Mouse (Mus musculus): ENCODE results near the gene Ccnd2. TPM values are rescaled to one million over a fixed set of nuclear protein-coding genes. Genes with fewer than 3 reads are reported as not detected.

Gene Ccnd2
- polyA plus RNA-seq, 1 experiment from 2014 or later, result 275 TPM

DNA sequence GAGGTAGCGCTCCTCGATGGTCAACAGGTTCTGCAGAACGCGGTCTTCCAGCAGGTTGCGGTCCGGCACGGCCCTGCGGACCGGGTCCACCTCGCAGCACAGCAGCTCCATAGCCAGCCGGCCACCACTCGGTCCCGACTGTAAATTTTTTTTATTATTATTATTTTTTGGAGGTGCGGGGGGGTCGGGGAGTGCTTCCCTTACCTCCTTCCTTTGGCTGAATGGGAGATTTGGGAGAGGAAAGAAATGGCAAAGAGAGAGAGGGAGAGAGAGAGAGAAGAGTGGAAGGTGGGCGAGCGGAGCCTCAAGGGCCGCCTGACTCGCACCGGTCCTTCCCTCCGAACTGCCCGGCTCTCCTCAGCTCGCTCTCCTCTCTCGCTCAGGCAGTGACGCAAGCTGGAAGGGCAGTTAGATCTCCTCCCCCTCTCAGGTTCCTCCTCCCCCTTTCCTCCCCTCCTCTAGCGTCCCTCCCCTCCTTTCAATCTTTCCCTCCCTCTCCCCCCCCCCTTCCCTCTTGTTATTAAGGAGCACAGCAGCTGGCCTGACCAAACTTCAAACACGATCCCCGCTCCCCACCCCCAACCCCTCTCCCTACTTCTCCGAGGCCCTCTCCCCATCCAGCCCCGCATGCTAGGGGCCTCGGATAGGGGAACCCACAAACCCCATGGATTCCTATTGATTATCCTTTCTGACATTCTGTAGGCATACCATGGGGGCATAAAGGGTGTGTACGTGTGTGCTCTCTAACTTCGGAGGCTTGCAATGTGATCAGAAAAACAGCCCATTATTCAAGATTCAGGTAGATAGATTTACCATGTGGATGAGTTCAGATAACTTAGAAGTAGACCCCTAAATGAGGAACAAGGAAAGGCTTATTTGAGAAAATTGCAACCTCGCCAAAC lies 1.1 kb downstream of the Ccnd2 start:
- ATAC-seq (replicated peaks; ENCODE audit: low FRiP score) (peak; percentile 67), DNase-seq (ENCODE audit: low spot score) (peak; percentile 72)
- Histone ChIP-seq H3K36me3 (ENCODE audit: control insufficient read depth, insufficient read depth, low read length) (no peaks in the 10 kb centered on the region), H3K4me3 (ENCODE audit: low read depth, low read length) (peak overlapping the region; percentile 75), H3K27ac (ENCODE audit: low read depth, low read length) (peak overlapping the region; percentile 93), H3K9me3 (ENCODE audit: control insufficient read depth, low read length) (no peaks in the 10 kb centered on the region), H3K4me2 (peak overlapping the region; percentile 98), H3K9ac (ENCODE audit: low read depth, low read length) (peak overlapping the region; percentile 80), H3K4me1 (replicated peaks; ENCODE audit: control insufficient read depth, insufficient read depth, low read length) (peaks cover 40% of the 10 kb centered on the region), H3K27me3 (replicated peaks; ENCODE audit: control insufficient read depth, insufficient read depth, low read length) (peaks cover 36% of the 10 kb centered on the region)
- WGBS, result under 1% methylated on average over 34 of the region's 34 CpGs

DNA sequence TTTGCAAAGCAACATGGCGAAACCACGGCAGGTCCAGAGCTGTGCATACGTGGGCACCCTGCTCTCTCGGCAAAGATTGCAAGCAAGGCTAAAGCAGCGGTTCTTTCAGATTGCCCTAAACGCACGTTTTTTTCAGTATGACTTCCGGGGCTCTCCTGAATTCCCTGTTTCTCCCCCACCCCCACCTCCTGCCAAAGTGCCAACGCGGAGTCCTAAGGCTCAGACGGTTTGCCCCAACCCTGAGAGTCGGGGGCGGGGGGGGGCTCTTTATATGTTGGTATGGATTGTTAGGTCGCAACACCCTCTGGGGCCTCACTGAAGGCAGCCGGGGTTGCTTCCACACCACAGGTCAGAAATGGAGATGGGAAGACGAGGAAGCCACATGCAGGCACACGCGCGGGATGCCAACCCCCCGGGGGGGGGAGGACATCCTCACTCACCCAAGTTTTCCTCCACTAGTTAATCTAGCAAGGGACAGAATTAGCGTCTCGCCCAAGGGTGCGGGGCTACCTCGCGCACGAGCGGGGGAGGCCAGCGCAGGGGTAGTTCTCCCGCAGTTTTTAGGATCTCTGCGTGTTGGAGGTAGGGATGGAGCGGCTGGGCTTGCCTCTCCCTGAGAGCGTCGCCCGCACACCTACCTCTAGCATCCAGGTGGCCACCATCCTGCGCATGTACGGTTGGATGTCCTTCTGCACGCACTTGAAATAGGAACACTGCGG lies 1.9 kb downstream of the Ccnd2 start:
- ATAC-seq (replicated peaks; ENCODE audit: low FRiP score) (no peak), DNase-seq (ENCODE audit: low spot score) (peak; percentile 65)
- Histone ChIP-seq H3K9me3 (ENCODE audit: control insufficient read depth, low read length) (no peaks in the 10 kb centered on the region), H3K4me3 (ENCODE audit: low read depth, low read length) (peak overlapping the region; percentile 75), H3K36me3 (ENCODE audit: control insufficient read depth, insufficient read depth, low read length) (no peaks in the 10 kb centered on the region), H3K27me3 (replicated peaks; ENCODE audit: control insufficient read depth, insufficient read depth, low read length) (peaks cover 28% of the 10 kb centered on the region), H3K9ac (ENCODE audit: low read depth, low read length) (peak overlapping the region; percentile 80), H3K4me1 (replicated peaks; ENCODE audit: control insufficient read depth, insufficient read depth, low read length) (peaks cover 43% of the 10 kb centered on the region), H3K4me2 (peak overlapping the region; percentile 98), H3K27ac (ENCODE audit: low read depth, low read length) (peak overlapping the region; percentile 51; the same call in 1 of the 2 replicates)
- under 1% methylated on average over 38 of the region's 38 CpGs for WGBS

DNA sequence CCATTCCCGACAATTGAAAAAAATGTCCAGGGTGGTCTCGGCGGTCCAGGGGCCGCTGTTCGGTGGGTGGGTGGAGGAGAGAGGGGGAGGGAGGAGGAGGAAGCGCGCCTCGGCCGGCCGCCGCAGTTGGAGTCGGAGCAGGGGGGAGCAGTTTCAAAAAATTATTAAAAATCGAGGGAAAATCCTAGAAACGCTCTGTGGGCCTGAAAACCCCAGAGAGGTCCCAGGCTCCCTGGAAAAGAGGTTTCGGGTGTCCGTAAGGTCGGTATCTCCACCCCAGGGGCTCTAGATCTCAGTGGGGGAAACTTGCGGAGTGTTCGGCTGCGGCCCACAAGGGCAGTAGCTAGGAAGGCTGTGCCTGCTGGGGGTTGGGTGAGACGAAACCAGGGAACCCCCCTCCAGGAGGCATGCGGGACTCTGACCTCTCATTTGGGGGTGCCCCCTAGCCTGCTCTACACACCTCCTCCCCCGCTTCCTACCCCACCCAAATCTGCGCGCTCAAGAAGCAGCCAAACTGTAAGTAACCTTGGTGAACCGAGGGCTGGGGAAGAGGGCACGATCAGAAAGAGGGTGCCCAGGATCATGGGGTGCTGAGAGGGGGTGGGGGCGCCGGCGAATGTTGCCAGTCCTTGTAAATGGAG lies 2.6 kb downstream of the Ccnd2 start:
- H3K4me2 ChIP-seq, result peak overlapping the region; percentile 98

DNA sequence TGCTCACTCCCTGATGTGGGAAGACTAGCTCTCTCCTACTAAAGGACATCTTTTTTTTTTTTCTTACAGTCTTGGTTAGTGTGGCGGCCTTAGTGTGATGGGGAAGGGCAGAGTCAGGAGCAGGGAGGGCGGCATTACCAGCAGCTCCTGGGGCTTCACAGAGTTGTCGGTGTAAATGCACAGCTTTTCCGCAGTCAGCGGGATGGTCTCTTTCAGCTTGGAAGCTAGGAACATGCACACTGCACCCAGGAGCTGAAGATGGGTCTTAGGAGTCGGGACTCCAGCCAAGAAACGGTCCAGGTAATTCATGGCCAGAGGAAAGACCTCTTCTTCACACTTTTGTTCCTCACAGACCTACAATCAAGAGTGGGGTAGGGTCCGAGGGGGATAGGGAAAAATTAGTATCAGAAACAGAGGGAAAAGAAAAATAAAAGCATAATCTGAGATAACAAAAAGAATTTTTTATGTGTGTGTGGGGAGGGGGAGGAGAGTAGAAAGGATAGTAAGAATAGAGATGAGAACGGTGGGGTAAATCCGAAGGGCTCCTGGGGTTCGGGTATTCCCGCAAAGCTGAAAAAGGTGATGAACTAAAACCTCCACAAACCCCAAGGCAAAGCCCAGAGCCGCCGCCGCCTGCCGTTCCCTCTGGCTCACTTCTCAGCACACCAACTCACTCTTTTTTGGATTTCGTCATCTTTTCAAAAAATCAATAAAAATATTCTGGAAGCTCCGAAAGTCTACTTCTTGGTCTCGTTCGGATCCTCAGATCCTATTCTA lies 3.3 kb downstream of the Ccnd2 start:
- 14% methylated on average over 20 of the region's 20 CpGs for WGBS
- Histone ChIP-seq H3K9me3 (ENCODE audit: control insufficient read depth, low read length) (no peaks in the 10 kb centered on the region), H3K36me3 (ENCODE audit: control insufficient read depth, insufficient read depth, low read length) (no peaks in the 10 kb centered on the region), H3K27ac (ENCODE audit: low read depth, low read length) (no peak overlapping the region), H3K27me3 (replicated peaks; ENCODE audit: control insufficient read depth, insufficient read depth, low read length) (peaks cover 15% of the 10 kb centered on the region), H3K4me1 (replicated peaks; ENCODE audit: control insufficient read depth, insufficient read depth, low read length) (peaks cover 43% of the 10 kb centered on the region), H3K4me3 (ENCODE audit: low read depth, low read length) (peak overlapping the region; percentile 75), H3K4me2 (peak overlapping the region; percentile 98), H3K9ac (ENCODE audit: low read depth, low read length) (peak overlapping the region; percentile 80)
- DNase-seq (ENCODE audit: low spot score) (no peak), ATAC-seq (replicated peaks; ENCODE audit: low FRiP score) (no peak)

More for the DNA sequence above, 2.6 kb downstream of the Ccnd2 start:
- no peaks in the 10 kb centered on the region for H3K9me3 ChIP-seq (ENCODE audit: control insufficient read depth, low read length)
- under 1% methylated on average over 30 of the region's 30 CpGs for WGBS
- ATAC-seq (replicated peaks; ENCODE audit: low FRiP score), result no peak
- peak overlapping the region; percentile 80 for H3K9ac ChIP-seq (ENCODE audit: low read depth, low read length)
- peaks cover 46% of the 10 kb centered on the region for H3K4me1 ChIP-seq (replicated peaks; ENCODE audit: control insufficient read depth, insufficient read depth, low read length)
- H3K36me3 ChIP-seq (ENCODE audit: control insufficient read depth, insufficient read depth, low read length), result no peaks in the 10 kb centered on the region
- DNase-seq (ENCODE audit: low spot score), result peak; percentile 65
- peak overlapping the region; percentile 15; the same call in 1 of the 2 replicates for H3K27ac ChIP-seq (ENCODE audit: low read depth, low read length)
- peak overlapping the region; percentile 75 for H3K4me3 ChIP-seq (ENCODE audit: low read depth, low read length)
- peaks cover 22% of the 10 kb centered on the region for H3K27me3 ChIP-seq (replicated peaks; ENCODE audit: control insufficient read depth, insufficient read depth, low read length)

DNA sequence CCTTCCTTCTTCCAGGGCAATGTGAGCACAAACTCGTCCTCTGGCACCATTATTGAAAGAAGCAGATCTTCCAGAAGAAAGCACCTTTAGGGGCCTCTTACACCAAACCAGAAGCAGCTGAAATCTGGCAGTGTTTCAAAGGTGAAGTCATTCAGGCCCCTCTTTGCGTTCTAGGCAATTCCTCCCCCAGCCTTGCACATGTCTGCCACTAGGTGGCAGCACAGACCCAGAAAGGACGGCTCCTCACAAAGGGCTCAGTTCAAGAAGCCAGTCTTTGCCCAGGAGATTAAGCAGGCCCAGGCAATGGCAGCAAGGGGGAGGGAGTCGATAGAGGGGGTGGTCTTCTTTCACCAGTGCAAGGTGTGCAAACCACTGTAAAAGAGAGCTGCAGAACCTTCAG lies 4.3 kb downstream of the Ccnd2 start:
- peak; percentile 83 for DNase-seq (ENCODE audit: low spot score)
- Histone ChIP-seq H3K9ac (ENCODE audit: low read depth, low read length) (no peak overlapping the region), H3K27ac (ENCODE audit: low read depth, low read length) (no peak overlapping the region)

DNA sequence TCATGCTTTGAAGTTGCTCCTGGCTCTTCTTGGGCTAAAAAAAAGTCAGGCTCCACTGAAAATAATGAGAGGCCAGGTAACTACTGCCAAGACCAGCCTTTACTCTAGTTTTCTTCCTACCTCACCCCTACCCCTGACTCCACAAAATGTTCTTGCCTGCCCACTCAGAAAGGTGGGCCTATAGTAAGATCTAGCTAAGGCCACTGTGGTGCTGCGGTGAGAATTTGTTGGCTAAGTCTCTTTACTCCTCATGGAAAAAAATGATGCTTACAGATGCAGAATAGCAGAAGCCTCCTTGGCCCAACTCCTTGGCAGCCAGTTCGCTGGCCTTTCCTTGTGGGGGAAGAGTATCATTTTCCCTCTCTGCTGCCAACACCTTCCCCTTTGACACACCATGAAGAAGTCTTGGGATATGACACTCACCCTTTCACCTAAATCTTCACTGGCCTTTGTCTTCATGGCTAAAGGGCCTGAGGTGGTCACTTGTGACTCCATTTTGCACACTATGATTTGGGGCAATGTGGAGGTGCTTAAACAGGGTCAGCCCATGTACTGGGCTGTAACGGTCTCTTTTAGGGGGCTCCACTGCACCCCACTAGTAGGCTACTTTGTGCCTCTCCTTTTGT lies 5.6 kb downstream of the Ccnd2 start:
- Histone ChIP-seq H3K4me3 (ENCODE audit: low read depth, low read length) (no peak overlapping the region), H3K9ac (ENCODE audit: low read depth, low read length) (no peak overlapping the region), H3K27ac (ENCODE audit: low read depth, low read length) (no peak overlapping the region; the same call in 1 of the 2 replicates), H3K36me3 (ENCODE audit: control insufficient read depth, insufficient read depth, low read length) (no peaks in the 10 kb centered on the region), H3K27me3 (replicated peaks; ENCODE audit: control insufficient read depth, insufficient read depth, low read length) (0 out of 2 replicates have a peak, but pooled peaks cover 3% of the 10 kb centered on the region), H3K4me2 (no peak overlapping the region), H3K4me1 (replicated peaks; ENCODE audit: control insufficient read depth, insufficient read depth, low read length) (peaks cover 35% of the 10 kb centered on the region), H3K9me3 (ENCODE audit: control insufficient read depth, low read length) (no peaks in the 10 kb centered on the region)
- ATAC-seq (replicated peaks; ENCODE audit: low FRiP score) (no peak), DNase-seq (ENCODE audit: low spot score) (no peak)
- WGBS, result 85% methylated on average over 3 of the region's 3 CpGs

More for the DNA sequence above, 4.3 kb downstream of the Ccnd2 start:
- no peak overlapping the region for H3K4me2 ChIP-seq
- H3K36me3 ChIP-seq (ENCODE audit: control insufficient read depth, insufficient read depth, low read length), result no peaks in the 10 kb centered on the region
- peaks cover 5% of the 10 kb centered on the region; the same call in 1 of the 2 replicates for H3K27me3 ChIP-seq (replicated peaks; ENCODE audit: control insufficient read depth, insufficient read depth, low read length)
- peaks cover 39% of the 10 kb centered on the region for H3K4me1 ChIP-seq (replicated peaks; ENCODE audit: control insufficient read depth, insufficient read depth, low read length)
- H3K4me3 ChIP-seq (ENCODE audit: low read depth, low read length), result 0 out of 2 replicates have a peak overlapping the region, but pooled peaks have one; percentile 75
- H3K9me3 ChIP-seq (ENCODE audit: control insufficient read depth, low read length), result no peaks in the 10 kb centered on the region
- WGBS, result 7% methylated on average over 4 of the region's 4 CpGs
- ATAC-seq (replicated peaks; ENCODE audit: low FRiP score), result no peak

DNA sequence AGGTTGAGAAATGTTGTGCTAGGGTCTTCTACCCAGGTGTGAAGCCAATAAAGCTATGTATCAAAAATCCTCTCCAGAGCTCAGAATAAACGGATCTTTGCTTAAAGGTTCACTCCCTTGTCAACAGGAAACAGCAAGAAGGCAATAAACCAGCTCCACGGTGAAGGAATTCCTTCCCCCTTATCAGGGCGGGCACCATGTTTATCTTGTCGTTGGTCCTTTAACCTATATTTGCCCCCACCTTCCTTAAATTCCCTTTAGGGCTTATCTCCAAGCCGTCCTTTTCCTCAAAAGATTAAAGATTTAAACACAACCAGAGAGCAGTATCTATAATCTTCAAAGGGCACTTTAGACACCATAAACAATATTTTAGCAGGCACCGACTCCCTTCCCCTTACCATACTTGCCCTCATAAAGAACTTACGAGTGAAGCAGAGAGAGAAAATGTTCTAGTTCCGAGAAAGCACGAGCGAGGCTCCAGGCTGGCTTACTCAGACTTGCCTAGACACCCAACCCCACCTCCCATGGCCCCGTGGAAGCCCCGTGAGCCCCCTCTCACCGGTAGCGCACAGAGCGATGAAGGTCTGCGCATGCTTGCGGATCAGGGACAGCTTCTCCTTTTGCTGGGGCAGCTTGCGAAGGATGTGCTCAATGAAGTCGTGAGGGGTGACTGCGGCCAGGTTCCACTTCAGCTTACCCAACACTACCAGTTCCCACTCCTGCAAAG lies 6.4 kb downstream of the Ccnd2 start:
- Histone ChIP-seq H3K4me1 (replicated peaks; ENCODE audit: control insufficient read depth, insufficient read depth, low read length) (peaks cover 31% of the 10 kb centered on the region), H3K9me3 (ENCODE audit: control insufficient read depth, low read length) (no peaks in the 10 kb centered on the region), H3K36me3 (ENCODE audit: control insufficient read depth, insufficient read depth, low read length) (peaks cover 5% of the 10 kb centered on the region; the same call in 1 of the 2 replicates), H3K4me2 (peak overlapping the region; percentile 38), H3K27me3 (replicated peaks; ENCODE audit: control insufficient read depth, insufficient read depth, low read length) (0 out of 2 replicates have a peak, but pooled peaks cover 3% of the 10 kb centered on the region), H3K27ac (ENCODE audit: low read depth, low read length) (peak overlapping the region; percentile 14; the same call in 1 of the 2 replicates), H3K9ac (ENCODE audit: low read depth, low read length) (peak overlapping the region; percentile 22; the same call in 1 of the 2 replicates), H3K4me3 (ENCODE audit: low read depth, low read length) (no peak overlapping the region)
- WGBS, result 29% methylated on average over 20 of the region's 20 CpGs
- no peak for ATAC-seq (replicated peaks; ENCODE audit: low FRiP score)
- no peak for DNase-seq (ENCODE audit: low spot score)
